Mouse (Mus musculus): ENCODE results near the gene Zfp787. TPM values are rescaled to one million over a fixed set of nuclear protein-coding genes. Genes with fewer than 3 reads are reported as not detected.
A peak's percentile ranks its signal among the peaks of the same experiment; 100 is the strongest.
"Not testable (repeated sequence)": the region's sequence is repeated elsewhere in the genome, so short reads cannot be mapped to it uniquely, and the experiment has no call there.

Zfp787 gene
- polyA plus RNA-seq, 1 experiment, result 38.1 TPM

GRCm38 (mm10) chr7:6185391-6185790 lies 29.6 kb upstream of the Zfp787 start:
- no peaks in the 10 kb centered on the region for H3K4me1 ChIP-seq (ENCODE audit: control insufficient read depth, insufficient read depth, low read length)
- H3K4me3 ChIP-seq (replicated peaks; ENCODE audit: control insufficient read depth, low read depth, low read length), result no peak overlapping the region
- no peak for TF ChIP-seq CTCF (IDR thresholded peaks at IDR 0.05; ENCODE audit: control insufficient read depth, insufficient read depth, low read length)
- TF ChIP-seq POLR2A (IDR thresholded peaks at IDR 0.05; ENCODE audit: borderline replicate concordance, control insufficient read depth, low read depth, low read length), result no peak
- 53% methylated on average over 1 of the region's 1 CpGs for WGBS
- H3K27ac ChIP-seq (ENCODE audit: control insufficient read depth, insufficient read depth, low read depth, low read length, poor library complexity), result no peak overlapping the region

DNA sequence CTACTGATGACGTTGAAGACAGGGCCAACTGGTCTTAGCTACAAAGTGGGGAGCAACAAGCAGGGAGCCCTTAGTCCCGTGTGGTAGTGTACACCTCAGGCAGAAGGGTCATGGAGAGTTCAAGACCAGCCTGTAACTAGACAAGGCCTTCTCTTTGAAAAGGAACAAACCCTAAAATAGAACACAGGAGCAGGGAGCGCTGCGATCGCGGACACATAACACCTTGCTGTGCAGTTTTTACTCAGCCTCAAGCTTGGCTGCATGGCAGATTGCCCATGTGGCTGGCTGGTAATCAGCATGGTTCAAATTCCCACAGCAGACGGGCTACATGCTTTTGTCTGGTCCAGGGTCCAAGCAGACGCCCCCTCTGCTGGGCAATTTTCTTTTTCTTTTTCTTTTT lies 28.7 kb upstream of the Zfp787 start:
- Histone ChIP-seq H3K27ac (ENCODE audit: control insufficient read depth, insufficient read depth, low read depth, low read length, poor library complexity) (no peak overlapping the region), H3K4me1 (ENCODE audit: control insufficient read depth, insufficient read depth, low read length) (no peaks in the 10 kb centered on the region), H3K4me3 (replicated peaks; ENCODE audit: control insufficient read depth, low read depth, low read length) (no peak overlapping the region)
- 85% methylated on average over 8 of the region's 8 CpGs for WGBS
- TF ChIP-seq CTCF (IDR thresholded peaks at IDR 0.05; ENCODE audit: control insufficient read depth, insufficient read depth, low read length), result no peak
- TF ChIP-seq POLR2A (IDR thresholded peaks at IDR 0.05; ENCODE audit: borderline replicate concordance, control insufficient read depth, low read depth, low read length), result no peak

DNA sequence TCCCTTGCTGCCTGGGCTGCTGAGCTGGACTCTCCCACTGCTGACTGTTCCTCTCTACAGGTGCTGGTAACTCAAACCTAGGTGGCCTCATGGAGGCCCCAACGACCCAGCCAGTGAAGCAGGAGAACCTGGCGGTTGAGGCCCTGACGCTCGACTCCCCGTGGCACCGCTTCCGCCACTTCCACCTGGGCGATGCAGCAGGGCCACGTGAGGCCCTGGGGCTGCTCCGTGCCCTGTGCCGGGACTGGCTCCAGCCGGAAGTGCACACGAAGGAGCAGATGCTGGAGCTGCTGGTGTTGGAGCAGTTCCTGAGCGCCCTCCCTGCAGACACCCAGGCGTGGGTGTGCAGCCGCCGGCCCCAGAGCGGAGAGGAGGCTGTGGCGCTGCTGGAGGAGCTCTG lies 28.0 kb upstream of the Zfp787 start:
- Histone ChIP-seq H3K4me3 (replicated peaks; ENCODE audit: control insufficient read depth, low read depth, low read length) (no peak overlapping the region), H3K27ac (ENCODE audit: control insufficient read depth, insufficient read depth, low read depth, low read length, poor library complexity) (no peak overlapping the region), H3K4me1 (ENCODE audit: control insufficient read depth, insufficient read depth, low read length) (no peaks in the 10 kb centered on the region)
- WGBS, result 93% methylated on average over 19 of the region's 19 CpGs
- TF ChIP-seq CTCF (IDR thresholded peaks at IDR 0.05; ENCODE audit: control insufficient read depth, insufficient read depth, low read length) (no peak), POLR2A (IDR thresholded peaks at IDR 0.05; ENCODE audit: borderline replicate concordance, control insufficient read depth, low read depth, low read length) (no peak)

GRCm38 (mm10) chr7:6182882-6183281 lies 27.1 kb upstream of the Zfp787 start:
- no peak overlapping the region for H3K4me3 ChIP-seq (replicated peaks; ENCODE audit: control insufficient read depth, low read depth, low read length)
- H3K27ac ChIP-seq (ENCODE audit: control insufficient read depth, insufficient read depth, low read depth, low read length, poor library complexity), result no peak overlapping the region
- H3K4me1 ChIP-seq (ENCODE audit: control insufficient read depth, insufficient read depth, low read length), result no peaks in the 10 kb centered on the region
- no peak for TF ChIP-seq CTCF (IDR thresholded peaks at IDR 0.05; ENCODE audit: control insufficient read depth, insufficient read depth, low read length)
- no peak for TF ChIP-seq POLR2A (IDR thresholded peaks at IDR 0.05; ENCODE audit: borderline replicate concordance, control insufficient read depth, low read depth, low read length)

GRCm38 (mm10) chr7:6179013-6179412 lies 23.2 kb upstream of the Zfp787 start:
- H3K4me3 ChIP-seq (replicated peaks; ENCODE audit: control insufficient read depth, low read depth, low read length), result no peak overlapping the region
- no peaks in the 10 kb centered on the region; the same call in 1 of the 2 replicates for H3K4me1 ChIP-seq (ENCODE audit: control insufficient read depth, insufficient read depth, low read length)
- TF ChIP-seq CTCF (IDR thresholded peaks at IDR 0.05; ENCODE audit: control insufficient read depth, insufficient read depth, low read length) (no peak), POLR2A (IDR thresholded peaks at IDR 0.05; ENCODE audit: borderline replicate concordance, control insufficient read depth, low read depth, low read length) (no peak)

DNA sequence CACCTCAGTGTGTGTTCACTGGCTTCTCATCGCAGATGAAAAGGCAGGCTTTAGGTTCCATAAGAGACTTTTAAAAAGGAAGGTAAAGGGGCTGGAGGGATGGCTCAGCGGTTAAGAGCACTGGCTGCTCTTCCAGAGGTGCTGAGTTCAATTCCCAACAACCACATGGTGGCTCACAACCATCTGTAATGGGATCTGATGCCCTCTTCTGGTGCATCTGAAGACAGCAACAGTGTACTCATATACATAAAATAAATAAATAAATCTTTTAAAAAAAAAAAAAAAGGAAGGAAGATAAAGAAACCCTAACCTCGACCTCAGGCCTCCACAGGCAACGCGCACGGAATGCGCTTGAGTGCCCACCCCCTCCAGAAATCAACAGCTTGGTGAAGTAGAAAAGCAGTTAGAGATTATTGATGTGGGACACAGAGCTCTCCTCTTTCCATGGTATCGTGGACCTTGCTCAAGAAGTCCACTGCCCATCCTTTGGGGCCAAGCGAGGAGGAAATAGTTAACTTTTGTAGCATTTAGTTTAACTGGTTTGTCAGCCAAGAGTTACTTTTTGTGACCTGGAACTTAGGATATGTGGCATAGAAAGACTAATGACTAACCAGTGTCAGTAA lies 18.7 kb upstream of the Zfp787 start:
- H3K4me3 ChIP-seq (replicated peaks; ENCODE audit: control insufficient read depth, low read depth, low read length); H3K4me1 ChIP-seq (ENCODE audit: control insufficient read depth, insufficient read depth, low read length); H3K27ac ChIP-seq (ENCODE audit: control insufficient read depth, insufficient read depth, low read depth, low read length, poor library complexity): not testable (repeated sequence)
- 27% methylated on average over 9 of the region's 9 CpGs for WGBS

More at GRCm38 (mm10) chr7:6179013-6179412, 23.2 kb upstream of the Zfp787 start:
- no peak overlapping the region for H3K27ac ChIP-seq (ENCODE audit: control insufficient read depth, insufficient read depth, low read depth, low read length, poor library complexity)

DNA sequence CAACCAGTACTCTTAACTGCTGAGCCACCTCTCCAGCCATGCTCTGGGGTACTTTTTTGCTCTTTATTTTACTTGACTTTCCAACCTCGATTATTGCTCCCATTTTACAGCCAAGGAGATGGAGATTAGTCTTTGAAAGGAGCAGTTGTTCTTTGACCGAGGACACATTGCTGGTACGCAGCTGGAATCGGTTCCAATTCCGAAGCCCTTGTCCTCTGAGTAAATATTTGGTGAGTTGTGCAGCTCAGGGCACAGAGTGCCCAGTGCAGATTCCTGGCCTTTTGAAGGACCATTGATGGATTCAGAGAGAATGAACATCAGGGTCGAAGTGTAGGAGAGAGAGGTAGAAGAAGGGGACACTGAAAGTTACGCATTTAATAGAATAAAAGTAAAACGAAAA lies 18.1 kb upstream of the Zfp787 start:
- TF ChIP-seq CTCF (IDR thresholded peaks at IDR 0.05; ENCODE audit: control insufficient read depth, insufficient read depth, low read length) (no peak), POLR2A (IDR thresholded peaks at IDR 0.05; ENCODE audit: borderline replicate concordance, control insufficient read depth, low read depth, low read length) (no peak)
- H3K4me1 ChIP-seq (ENCODE audit: control insufficient read depth, insufficient read depth, low read length), result peaks cover 2% of the 10 kb centered on the region; the same call in 1 of the 2 replicates
- no peak overlapping the region for H3K27ac ChIP-seq (ENCODE audit: control insufficient read depth, insufficient read depth, low read depth, low read length, poor library complexity)
- no peak overlapping the region for H3K4me3 ChIP-seq (replicated peaks; ENCODE audit: control insufficient read depth, low read depth, low read length)
- WGBS, result 85% methylated on average over 8 of the region's 8 CpGs

DNA sequence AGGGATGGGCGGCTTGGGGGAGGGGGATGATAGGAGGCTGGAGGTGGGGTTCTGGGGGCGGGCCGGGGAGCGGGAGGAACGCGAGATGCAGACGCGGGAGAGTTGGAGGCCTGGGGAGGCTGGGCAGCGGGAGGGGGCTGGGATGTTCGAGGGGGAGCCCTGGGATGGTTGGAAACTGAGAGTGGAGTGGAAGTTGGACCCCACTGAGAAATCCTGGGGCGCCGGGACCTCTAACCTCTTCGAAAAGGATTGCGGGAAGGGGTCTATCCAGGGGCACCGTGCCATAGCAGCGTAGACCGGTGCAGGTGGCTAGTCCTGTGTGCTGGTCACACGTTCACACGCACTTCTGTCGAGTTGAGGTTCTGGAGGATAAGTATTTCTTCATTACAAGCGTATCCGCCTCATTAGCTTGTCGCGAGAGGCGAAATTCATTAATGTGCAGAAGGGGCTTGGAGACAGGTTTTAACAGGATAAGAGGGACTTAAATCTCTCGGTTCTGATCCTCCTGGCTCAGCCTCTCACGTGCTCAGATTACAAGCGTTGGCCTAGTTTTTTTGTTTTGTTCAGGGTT lies 17.0 kb upstream of the Zfp787 start:
- TF ChIP-seq CTCF (IDR thresholded peaks at IDR 0.05; ENCODE audit: control insufficient read depth, insufficient read depth, low read length) (no peak), POLR2A (IDR thresholded peaks at IDR 0.05; ENCODE audit: borderline replicate concordance, control insufficient read depth, low read depth, low read length) (no peak)
- peaks cover 2% of the 10 kb centered on the region; the same call in 1 of the 2 replicates for H3K4me1 ChIP-seq (ENCODE audit: control insufficient read depth, insufficient read depth, low read length)
- 3% methylated on average over 28 of the region's 28 CpGs for WGBS
- H3K4me3 ChIP-seq (replicated peaks; ENCODE audit: control insufficient read depth, low read depth, low read length), result peak overlapping the region; percentile 84
- H3K27ac ChIP-seq (ENCODE audit: control insufficient read depth, insufficient read depth, low read depth, low read length, poor library complexity), result peak overlapping the region; percentile 1; the same call in 1 of the 2 replicates
